Mouse (Mus musculus): ENCODE measurements at regions not wholly inside any gene's neighbourhood (a gene's known extent, or its start where the extent isn't known, plus 50 kb on each side); places are given as distances from the start of the nearest gene placed in this dataset.

DNA sequence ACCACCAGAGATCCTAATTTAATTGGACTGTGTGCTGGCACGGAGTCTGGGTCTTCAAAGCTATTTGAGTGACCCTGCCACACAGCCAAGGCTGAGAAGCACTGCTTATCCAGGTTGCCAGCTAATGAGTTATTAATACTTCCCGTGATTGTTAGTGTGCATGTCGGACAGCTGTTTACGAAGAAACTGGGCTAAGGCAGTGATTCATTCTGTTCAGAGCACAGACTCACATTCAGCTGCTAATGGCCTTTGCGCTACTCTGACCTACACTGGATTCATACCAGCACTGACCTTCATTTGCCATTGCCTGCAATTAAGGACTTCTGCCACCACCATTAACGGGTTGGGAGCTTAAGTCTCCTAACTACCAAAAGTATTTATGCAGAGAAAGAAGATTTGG lies 156.7 kb upstream of the Dppa4 start:
- peak in 1 of 2 experiments; percentile 8 for DNase-seq (ENCODE audit: low spot score in 2 of 2)

GRCm38 (mm10) chr16:48127338-48127737 lies 156.2 kb upstream of the Dppa4 start:
- no peak for DNase-seq (ENCODE audit: low spot score in 2 of 2)

GRCm38 (mm10) chr16:48155355-48155754 lies 128.2 kb upstream of the Dppa4 start:
- no peak for DNase-seq (ENCODE audit: low spot score in 2 of 2)

GRCm38 (mm10) chr16:48190399-48190798 lies 93.1 kb upstream of the Dppa4 start:
- peak in 1 of 2 experiments; percentile 10 for DNase-seq (ENCODE audit: low spot score in 2 of 2)

GRCm38 (mm10) chr16:48192197-48192596 lies 91.3 kb upstream of the Dppa4 start:
- DNase-seq (ENCODE audit: low spot score in 2 of 2): no peak

- DNase-seq (ENCODE audit: low spot score in 2 of 2): no peak
Measured at GRCm38 (mm10) chr16:48214976-48215375, 68.6 kb upstream of the Dppa4 start.

All from adrenal gland, adult 18-20 months (tissue).